18 mouse cellular contexts compared by ENCODE assay signal in genomic region chrX:142693256-142693655, GRCm38 (mm10). TPM values are rescaled to one million over a fixed set of nuclear protein-coding genes. Genes with fewer than 3 reads are reported as not detected.
A peak's percentile ranks its signal among the peaks of the same experiment; 100 is the strongest.
DNase-seq lines count a peak whose midpoint lies in the region.
"Had no signal": no experiment of that assay in that cellular context is flagged by ENCODE, and none has a peak within 500 bp of the region (broad histone marks: within the 10 kb centered on the region; RNA-seq: fewer than 3 reads in every experiment).

No protein-coding gene starts in this region.

- peak; percentile 47 for DNase-seq in cerebellum, adult 11-12 months
- no peak for DNase-seq in cerebellum, postnatal 4 days (ENCODE audit: low spot score in 2 of 2)
- peak; percentile 56 for DNase-seq in cerebellum, adult 9-11 months
- no peak for DNase-seq in cerebellum, adult 9-10 months
- peak; percentile 46 for DNase-seq in brain, adult 2 months (ENCODE audit: low read depth, low spot score)
- peak; percentile 27 to 28 for DNase-seq in cerebellum, postnatal 36 days
- no peak for DNase-seq in hindbrain, embryonic 10.5 days (ENCODE audit: low spot score)
- DNase-seq: adrenal gland, adult 8-10 months; adrenal gland, postnatal 25 days; gastrocnemius, postnatal 25 days; heart, adult 2 months; kidney, adult 18-20 months; kidney, adult 9 months had no signal

- H3K27ac ChIP-seq in hindbrain, embryonic 10.5 days, result no peak overlapping the region
- H3K27ac ChIP-seq: embryonic facial prominence, embryonic 12.5 days; embryonic facial prominence, embryonic 15.5 days; heart, adult 2 months; heart, embryonic 10.5 days; hindbrain, embryonic 13.5 days; intestine, embryonic 15.5 days had no signal

- no peaks in the 10 kb centered on the region for H3K9me3 ChIP-seq in hindbrain, embryonic 10.5 days
- H3K9me3 ChIP-seq: embryonic facial prominence, embryonic 12.5 days; embryonic facial prominence, embryonic 15.5 days; heart, embryonic 10.5 days; hindbrain, embryonic 13.5 days; intestine, embryonic 15.5 days had no signal

- no peaks in the 10 kb centered on the region for H3K4me1 ChIP-seq in hindbrain, embryonic 10.5 days (replicated peaks)
- H3K4me1 ChIP-seq: embryonic facial prominence, embryonic 12.5 days; embryonic facial prominence, embryonic 15.5 days; hindbrain, embryonic 13.5 days; intestine, embryonic 15.5 days had no signal

- no peak overlapping the region for H3K4me3 ChIP-seq in hindbrain, embryonic 10.5 days
- H3K4me3 ChIP-seq: embryonic facial prominence, embryonic 12.5 days; embryonic facial prominence, embryonic 15.5 days; heart, adult 2 months; heart, embryonic 10.5 days; hindbrain, embryonic 13.5 days; intestine, embryonic 15.5 days had no signal

- peaks cover 10% of the 10 kb centered on the region; the same call in 1 of the 2 replicates for H3K36me3 ChIP-seq in hindbrain, embryonic 10.5 days
- H3K36me3 ChIP-seq: embryonic facial prominence, embryonic 15.5 days; hindbrain, embryonic 13.5 days; intestine, embryonic 15.5 days had no signal

- H3K27me3 ChIP-seq in hindbrain, embryonic 10.5 days (ENCODE audit: insufficient read depth, poor library complexity, severe bottlenecking), result peaks cover 38% of the 10 kb centered on the region
- H3K27me3 ChIP-seq: embryonic facial prominence, embryonic 12.5 days; intestine, embryonic 15.5 days had no signal

- WGBS in hindbrain, embryonic 10.5 days, result 55% methylated on average over 2 of the region's 2 CpGs

RNA-seq across cellular contexts. Expression of gene Tmem164, which starts 12.1 kb away (rescaled TPM):
- 42.9 and 60.9 TPM in 2 replicates for polyA plus RNA-seq in hindbrain, embryonic 10.5 days (2016; fragmentation: Nextera tagmentation; extraction: Ambion mirVana)

Comparison
In these comparisons a context has a peak if more than half of its experiments do, and no peak if none do; other contexts are left out.
1. DNase-seq: peak in cerebellum, adult 11-12 months (single experiment), cerebellum, adult 9-11 months (single experiment), brain, adult 2 months (single experiment) and cerebellum, postnatal 36 days (2 of 2); none in cerebellum, postnatal 4 days (0 of 2), cerebellum, adult 9-10 months (single experiment) and hindbrain, embryonic 10.5 days (single experiment).